Mouse (Mus musculus) bone marrow, adult 2 months (tissue): ENCODE results near the gene Nagpa.

Experiments
- CTCF ChIP-seq: fragments of 200-500 bp; IDR thresholded peaks from 2 replicates; pipeline ENCODE4 v1.5.1; 2011; ENCODE audit warnings: low read length, control low read depth; ENCODE audit not compliant: control insufficient read depth, insufficient read depth
- POLR2A ChIP-seq: fragments of 200-500 bp; IDR thresholded peaks from 2 replicates; pipeline ENCODE4 v1.6.1; 2011; ENCODE audit warnings: low read depth, mild to moderate bottlenecking, control low read depth, low read length, borderline replicate concordance; ENCODE audit not compliant: control insufficient read depth

DNA sequence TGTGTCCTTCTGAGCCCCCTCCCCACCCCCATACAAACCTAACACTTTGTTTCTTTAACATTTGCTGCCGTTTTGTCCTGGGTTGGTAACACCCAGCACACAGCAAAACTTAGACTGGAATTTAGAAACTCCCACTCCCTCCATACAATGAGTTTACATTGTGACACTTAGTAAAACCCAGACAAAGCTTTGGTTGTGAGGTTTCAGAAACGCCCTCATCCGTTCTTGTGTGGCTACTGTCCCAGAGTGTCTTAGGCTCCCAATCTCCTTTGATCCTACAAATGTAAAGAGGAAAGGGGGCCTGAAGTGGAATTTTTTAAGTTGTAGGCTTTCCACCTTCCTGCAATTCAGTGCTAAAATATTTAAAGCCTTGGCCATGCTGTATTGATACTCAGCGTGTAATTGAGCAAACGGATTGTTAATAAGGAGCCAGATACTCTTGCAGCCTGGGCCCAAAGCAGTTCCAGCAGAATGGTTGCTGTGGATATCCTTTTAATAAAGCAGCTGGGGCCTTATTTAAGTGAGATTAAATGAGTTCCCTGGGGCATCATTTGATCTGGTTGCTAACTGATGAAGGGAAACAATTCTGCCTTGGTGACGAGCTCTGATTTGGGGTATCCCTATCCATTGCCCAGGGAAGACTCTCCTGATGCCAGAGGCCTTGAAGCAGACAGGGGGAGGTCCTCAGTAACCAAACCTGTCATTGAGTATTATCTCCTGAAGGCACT, 50.3 kb downstream of the Nagpa start:
- TF ChIP-seq CTCF (no peak), POLR2A (no peak)
